Mouse (Mus musculus) myocyte (in vitro differentiated cells): Measurements from ENCODE around the gene Kdm4b.

Experiments used
- CEBPB ChIP-seq: IDR thresholded peaks from 2 replicates; pipeline ENCODE4 v1.6.1; 2011; ENCODE audit warnings: mild to moderate bottlenecking, moderate library complexity; ENCODE audit not compliant: poor library complexity, insufficient read depth, severe bottlenecking
- E2F4 ChIP-seq: IDR thresholded peaks from one replicate; pipeline ENCODE4 v1.6.1; 2011; ENCODE audit warnings: mild to moderate bottlenecking, control low read depth, moderate library complexity; ENCODE audit not compliant: insufficient read depth
- MAX ChIP-seq: IDR thresholded peaks from one replicate; pipeline ENCODE4 v1.6.1; 2011; ENCODE audit warnings: low read depth, mild to moderate bottlenecking, control low read depth
- MYOG ChIP-seq, 3 experiments: IDR thresholded peaks; one replicate each; pipeline ENCODE4 v1.6.1; 2011; ENCODE audit warnings: control low read depth in 2 of 3, low read depth in 2 of 3, mild to moderate bottlenecking in 2 of 3; ENCODE audit not compliant: insufficient read length in 2 of 3, control insufficient read depth in 1 of 3, insufficient read depth in 1 of 3
- POLR2A ChIP-seq: IDR thresholded peaks from one replicate; pipeline ENCODE4 v1.6.1; 2011; ENCODE audit warnings: low read depth, mild to moderate bottlenecking, control low read depth, moderate library complexity; ENCODE audit not compliant: insufficient read length
- POLR2AphosphoS2 ChIP-seq: IDR thresholded peaks from one replicate; pipeline ENCODE4 v1.6.1; 2011; ENCODE audit warnings: low read depth, control low read depth; ENCODE audit not compliant: insufficient read length
- SRF ChIP-seq: IDR thresholded peaks from one replicate; pipeline ENCODE4 v1.6.1; 2011; ENCODE audit warnings: low read depth; ENCODE audit not compliant: control insufficient read depth, insufficient read length
- TCF12 ChIP-seq: IDR thresholded peaks from one replicate; pipeline ENCODE4 v1.6.1; 2011; ENCODE audit warnings: mild to moderate bottlenecking, control low read depth; ENCODE audit not compliant: poor library complexity, insufficient read depth, severe bottlenecking
- TCF3 ChIP-seq: IDR thresholded peaks from one replicate; pipeline ENCODE4 v1.6.1; 2011; ENCODE audit warnings: low read depth, control low read depth; ENCODE audit not compliant: insufficient read length
- USF1 ChIP-seq: IDR thresholded peaks from one replicate; pipeline ENCODE4 v1.6.1; 2011; ENCODE audit warnings: low read depth, mild to moderate bottlenecking, control low read depth, moderate library complexity

GRCm38 (mm10) chr17:56305156-56305555, 20.7 kb upstream of the Kdm4b start:
- TF ChIP-seq POLR2A (no peak), MYOG (IDR thresholded peaks at IDR 0.05; ENCODE audit: control insufficient read depth in 1 of 3, insufficient read depth in 1 of 3, insufficient read length in 2 of 3, low read depth in 2 of 3) (peak in 1 of 3 experiments; percentile 42), MAX (no peak), CEBPB (no peak), TCF3 (no peak), TCF12 (no peak), USF1 (no peak), E2F4 (no peak), POLR2AphosphoS2 (no peak), SRF (no peak)
